Mouse (Mus musculus) heart, adult 10 weeks (tissue): ENCODE data around the gene Zfp386. TPM values are rescaled to one million over a fixed set of nuclear protein-coding genes. Genes with fewer than 3 reads are reported as not detected.

ENCODE experiments used
- polyA plus RNA-seq: library from polyadenylated mRNA; stranded (reverse); fragments of 350-450 nt; fragmentation: Illumina TruSeq; extraction: RNeasy Lipid Tissue Mini Kit (QIAGEN cat#74804); gene quantifications from one replicate; pipeline ENCODE4 v1.2.3, GENCODE M21; 2014; ENCODE audit warnings: low read depth, low replicate concordance

Zfp386 gene
- polyA plus RNA-seq: 33.9 TPM

GRCm38 (mm10) chr12:116047440-116048377 lies at the start of gene Zfp386:
Zfp386 (plus strand) TSS chr12:116047724.

GRCm38 (mm10) chr12:116077074-116077854 lies 29.7 kb downstream of the Zfp386 start, which contains the start of gene Vipr2:
Vipr2 (plus strand) TSS chr12:116077726.

Other genes with a start within 250 kb of the Zfp386 start
- gene Vipr2, start 30.0 kb downstream of the Zfp386 start, polyA plus RNA-seq: 0.89 TPM
- gene Wdr60, start 215.3 kb downstream of the Zfp386 start, polyA plus RNA-seq: 4.0 TPM
- not detected for gene Gm11027, start 227.7 kb downstream of the Zfp386 start, polyA plus RNA-seq
- 27.6 TPM for gene Esyt2, start 233.5 kb downstream of the Zfp386 start, polyA plus RNA-seq